Mouse (Mus musculus): ENCODE results near the gene Sparc.

- TF ChIP-seq POLR2A (IDR thresholded peaks at IDR 0.05; ENCODE audit: borderline replicate concordance, control insufficient read depth, low read depth, low read length) (no peak), CTCF (IDR thresholded peaks at IDR 0.05; ENCODE audit: control insufficient read depth, insufficient read depth, low read length) (no peak)
Observed at GRCm38 (mm10) chr11:55358094-55358783, 64.7 kb downstream of the Sparc start.
